Mouse (Mus musculus): ENCODE results near the gene Inpp5e. TPM values are rescaled to one million over a fixed set of nuclear protein-coding genes. Genes with fewer than 3 reads are reported as not detected.

The Inpp5e gene
- total RNA-seq (2021), result 10 to 100 TPM; 15.6 to 16.3 TPM
- long read RNA-seq, experiment 1, full-length matches to known transcripts, result 10 of 16 reads
- long read RNA-seq, experiment 1, partial matches to known transcripts, result 0 of 16 reads
- long read RNA-seq, experiment 1, other reads (novel, unspliced or antisense), result 6 of 16 reads
- long read RNA-seq, experiment 2, full-length matches to known transcripts, result 2 of 5 reads
- long read RNA-seq, experiment 2, partial matches to known transcripts, result 1 of 5 reads
- long read RNA-seq, experiment 2, other reads (novel, unspliced or antisense), result 2 of 5 reads

DNA sequence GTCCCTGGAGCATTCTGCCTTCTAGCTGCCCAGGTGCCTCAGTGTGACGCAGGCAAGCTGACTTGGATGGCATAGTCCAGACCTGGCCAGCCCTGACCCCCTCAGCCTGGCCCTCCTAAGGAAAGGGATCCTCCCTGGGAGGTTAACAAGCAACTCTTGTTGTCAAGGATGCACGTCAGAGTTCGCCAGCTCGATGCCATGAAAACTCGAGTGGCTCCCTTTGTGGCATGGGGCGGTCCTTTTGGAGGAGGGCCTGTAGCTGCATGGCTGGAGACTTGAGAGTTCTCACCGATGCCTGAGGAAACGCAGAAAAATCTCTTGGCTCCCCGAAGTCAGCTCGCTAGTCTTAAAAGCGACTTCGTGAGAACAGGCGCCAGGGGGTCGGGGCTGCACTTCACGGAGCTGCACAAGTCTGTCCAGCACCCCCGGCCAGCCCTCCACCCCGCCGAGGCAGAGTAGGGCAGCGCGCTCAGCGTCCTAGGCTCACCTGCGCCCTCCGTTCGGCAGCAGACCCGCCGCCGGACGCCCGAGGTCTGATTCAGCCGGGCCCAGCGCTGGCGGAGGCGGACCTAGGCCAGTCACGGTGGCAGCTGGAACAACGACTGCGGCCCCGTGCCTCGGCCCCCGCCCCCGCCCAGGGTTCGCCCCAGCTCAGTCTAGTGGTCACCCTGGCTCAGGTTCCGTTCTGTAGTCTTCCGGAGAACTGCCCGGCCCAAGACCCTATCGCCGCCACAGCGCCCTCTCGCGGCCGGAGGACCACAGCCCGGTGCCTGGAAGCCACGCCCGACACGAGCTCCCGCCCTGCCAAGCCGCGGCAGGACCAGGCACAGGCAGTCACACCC, at the start of gene Inpp5e:
Gene Inpp5e, minus strand, starts transcription at position 689 of the 842 bp plus-strand sequence.
- DNase-seq, result peak; percentile 97 to 99

DNA sequence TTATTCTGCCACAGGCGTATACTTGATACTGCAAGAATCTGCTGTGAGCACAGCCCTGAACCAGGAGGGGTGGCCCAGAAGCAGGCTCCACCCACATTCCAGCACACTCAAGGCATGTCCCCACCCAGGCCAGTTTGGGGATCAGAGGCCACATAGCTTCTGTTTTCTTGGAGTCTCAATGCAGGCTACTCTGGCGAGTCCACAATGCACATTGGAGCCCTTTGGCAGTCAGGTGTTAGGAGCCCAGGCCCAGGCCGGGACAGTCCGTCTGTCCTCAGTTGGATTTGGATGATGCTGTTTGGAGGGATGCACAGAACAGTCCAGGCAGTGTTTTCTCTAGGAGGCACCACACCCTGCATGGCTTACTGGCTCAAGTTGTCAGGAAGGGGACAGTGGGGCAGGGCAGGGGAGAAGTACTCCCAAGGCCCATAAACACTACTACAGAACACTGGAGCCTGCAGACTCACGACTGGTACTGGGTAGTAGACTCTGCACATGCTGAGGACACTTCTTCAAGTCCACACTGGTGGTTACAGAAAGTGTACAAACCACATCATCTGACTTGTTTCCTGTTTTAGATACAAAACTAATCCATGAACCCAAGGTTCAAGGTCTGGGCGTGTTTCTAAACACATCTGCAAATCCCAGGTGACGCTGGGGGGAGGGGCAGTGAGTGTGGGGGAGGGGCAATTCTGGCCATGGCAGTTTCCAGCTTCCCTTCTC, 49.6 kb upstream of the Inpp5e start:
- DNase-seq, result peak; percentile 62 to 65

DNA sequence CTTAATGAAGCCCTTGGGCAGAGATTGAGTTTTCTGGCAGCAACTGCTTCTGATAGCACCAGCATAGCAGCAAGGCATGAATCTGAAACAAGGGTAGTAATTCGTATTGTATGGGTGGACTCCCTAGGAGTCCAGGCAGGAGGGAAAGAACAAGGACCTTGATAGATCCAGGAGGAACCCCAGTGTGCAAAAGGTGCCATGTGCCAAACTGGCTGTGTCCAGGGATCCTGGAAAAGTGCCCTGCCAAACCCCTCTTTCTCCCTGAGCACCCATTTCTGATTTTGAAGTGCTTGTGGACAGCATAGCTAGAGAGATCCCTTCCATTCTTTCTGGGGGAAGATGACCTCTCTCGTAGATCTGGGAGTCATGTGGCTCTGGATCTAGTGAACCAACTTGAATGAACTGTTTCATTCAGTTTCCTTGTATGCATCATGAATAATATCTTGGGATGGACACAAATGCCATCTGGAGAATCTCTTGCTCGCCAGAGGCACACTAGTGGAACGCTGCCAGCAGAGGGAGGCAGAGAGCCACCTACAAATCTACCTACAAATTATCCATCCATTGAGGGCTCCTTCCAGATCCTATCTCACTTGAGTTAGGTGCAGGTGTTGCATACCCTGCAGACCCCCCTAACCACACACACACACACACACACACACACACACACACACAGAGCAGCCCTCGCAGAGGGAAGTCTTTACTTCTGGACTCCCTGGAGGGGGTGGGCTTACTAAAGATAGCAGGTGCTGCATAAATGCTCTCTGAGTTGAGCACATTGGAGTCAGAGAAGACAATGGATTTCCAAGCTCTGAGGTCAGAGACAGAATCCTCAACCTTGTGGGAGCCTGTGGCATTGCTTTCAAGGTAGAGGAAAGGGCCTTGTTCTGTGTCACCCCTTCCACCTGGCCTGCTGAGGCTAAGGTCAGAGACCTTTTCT, 40.4 kb upstream of the Inpp5e start:
- peak; percentile 73 to 91 for DNase-seq

DNA sequence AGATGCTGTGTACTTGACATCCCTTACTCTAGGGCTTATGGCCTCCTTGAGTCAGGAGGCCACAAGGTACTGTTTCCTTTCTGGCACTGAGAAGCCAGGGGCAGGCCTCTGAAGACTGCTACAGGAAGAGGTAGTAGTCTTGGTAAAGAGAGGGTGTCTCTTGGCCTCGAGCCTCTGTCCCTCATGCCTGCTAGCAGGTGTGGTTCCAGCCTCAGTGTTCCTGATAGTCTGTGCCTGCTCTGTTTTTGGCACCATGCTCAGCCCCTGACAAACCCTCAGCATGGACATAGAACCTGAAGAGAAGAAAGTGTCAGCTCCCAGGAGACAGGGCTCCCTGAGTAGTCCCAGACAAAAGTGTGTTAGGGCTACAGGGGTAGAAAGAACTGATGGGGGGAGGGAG, 38.4 kb upstream of the Inpp5e start:
- DNase-seq, result no peak

DNA sequence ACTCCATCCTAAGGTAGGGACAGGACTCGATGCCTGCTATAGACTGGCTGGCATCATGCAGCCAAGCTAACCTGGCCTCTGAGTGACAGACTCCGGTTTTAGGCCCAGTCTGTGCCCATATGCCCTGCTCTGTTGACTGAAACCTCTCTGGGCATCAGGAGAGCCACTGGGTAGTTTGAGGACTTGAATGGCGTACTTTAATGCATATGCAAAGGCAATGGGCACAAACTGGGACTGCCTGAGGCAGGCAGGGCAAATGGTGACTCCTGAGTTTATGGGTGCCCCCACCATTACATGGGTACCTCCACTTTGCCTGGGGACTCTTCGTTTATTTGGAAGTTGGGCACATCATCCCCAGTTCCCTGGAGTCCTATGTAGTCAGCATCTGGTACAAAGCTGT, 37.7 kb upstream of the Inpp5e start:
- no peak for DNase-seq

DNA sequence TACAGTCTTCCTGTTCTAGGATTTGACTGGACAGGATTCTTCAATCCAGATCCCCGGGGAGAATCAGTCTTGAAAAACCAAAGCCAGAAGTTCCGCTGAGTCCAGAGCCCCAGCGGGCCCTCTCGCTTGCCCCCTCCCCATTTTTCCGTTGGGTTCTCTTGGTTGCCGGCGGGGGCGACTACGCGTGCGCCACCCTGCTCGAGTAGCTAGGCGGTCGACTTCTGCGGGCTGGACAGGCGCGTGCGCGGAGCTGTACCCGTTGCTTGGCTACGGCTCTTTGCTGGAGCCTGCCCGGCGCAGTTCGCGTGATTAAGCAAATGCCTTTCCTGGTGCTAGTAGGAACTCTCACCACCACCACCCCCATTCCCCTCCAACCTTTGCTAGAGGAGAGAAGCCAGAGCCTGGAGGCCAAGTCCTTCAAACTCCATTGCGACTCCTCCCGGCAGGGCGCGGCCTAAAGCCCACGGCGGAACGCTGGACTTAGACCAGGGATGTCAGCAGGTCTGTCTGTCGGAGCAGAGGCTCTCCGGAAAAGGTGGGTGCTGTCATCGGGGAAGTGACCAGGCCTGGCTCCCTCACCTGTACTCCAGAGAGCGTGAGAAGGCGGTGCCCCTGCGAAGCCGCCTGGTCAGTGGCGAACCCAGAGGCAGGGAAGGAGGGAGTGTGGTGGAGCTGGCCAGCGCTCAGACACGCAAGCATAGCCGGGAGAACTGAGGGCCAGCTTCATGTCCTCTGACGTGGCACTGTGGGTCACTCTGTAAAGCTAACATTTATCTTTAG, 36.9 kb upstream of the Inpp5e start:
- peak in 1 of 2 experiments; percentile 96 for DNase-seq

DNA sequence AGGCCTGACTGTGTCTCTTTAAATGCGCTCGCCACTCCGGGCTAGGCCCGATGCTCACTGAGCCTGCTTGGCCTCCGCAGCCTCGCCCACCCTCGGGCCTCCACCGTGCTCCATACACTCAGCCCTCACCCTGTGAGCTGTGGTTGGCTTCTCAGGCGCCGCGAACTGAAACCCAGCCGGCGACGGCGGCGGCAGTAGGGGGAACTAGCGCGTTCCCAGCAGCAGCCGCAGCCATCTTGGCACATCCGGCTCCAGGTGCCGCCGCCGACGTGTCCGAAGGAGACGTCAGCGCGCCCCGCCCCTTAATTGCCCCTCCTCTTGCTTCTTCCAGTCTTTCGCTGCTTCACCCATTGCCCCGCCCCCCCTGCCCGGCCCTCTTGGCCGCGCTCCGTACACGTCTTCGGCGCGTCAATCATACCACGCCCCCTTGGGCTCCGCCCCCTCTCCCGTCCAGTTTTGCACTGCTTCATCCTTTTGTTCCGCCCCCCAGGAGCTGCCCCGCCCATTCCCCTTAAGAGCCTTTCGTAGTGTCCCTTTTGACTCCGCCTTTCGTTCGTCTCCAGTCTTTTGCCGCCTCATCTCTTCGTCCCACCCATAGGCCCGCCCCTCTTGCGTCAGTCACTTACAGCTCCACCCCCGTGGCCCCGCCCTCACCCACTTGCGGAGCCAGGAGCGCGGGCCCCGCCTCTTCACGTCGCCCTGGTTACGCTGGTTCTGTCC, 36.1 kb upstream of the Inpp5e start, which contains the start of gene Sec16a:
Gene Sec16a, minus strand, starts transcription at position 271 of the 720 bp plus-strand sequence.
- DNase-seq, result peak; percentile 100

DNA sequence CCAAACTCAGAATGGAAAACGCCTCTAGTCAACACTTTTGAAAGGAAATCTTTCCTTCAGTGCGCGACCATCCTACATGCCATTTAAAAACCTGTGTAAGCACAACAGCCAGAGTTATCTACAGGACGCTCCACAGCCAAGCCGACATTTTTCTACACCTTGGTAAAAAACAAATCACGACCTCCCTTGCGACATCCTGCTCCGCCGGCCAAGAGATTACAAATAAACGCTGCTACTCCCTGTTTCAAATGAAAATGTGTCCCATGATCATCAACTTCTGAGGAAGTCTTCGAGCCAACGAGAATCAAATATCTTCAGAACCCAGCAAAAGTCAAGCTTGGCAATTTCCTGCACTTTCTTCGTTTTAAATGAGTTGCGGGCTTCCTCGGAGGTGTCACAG, 35.4 kb upstream of the Inpp5e start:
- no peak for DNase-seq

DNA sequence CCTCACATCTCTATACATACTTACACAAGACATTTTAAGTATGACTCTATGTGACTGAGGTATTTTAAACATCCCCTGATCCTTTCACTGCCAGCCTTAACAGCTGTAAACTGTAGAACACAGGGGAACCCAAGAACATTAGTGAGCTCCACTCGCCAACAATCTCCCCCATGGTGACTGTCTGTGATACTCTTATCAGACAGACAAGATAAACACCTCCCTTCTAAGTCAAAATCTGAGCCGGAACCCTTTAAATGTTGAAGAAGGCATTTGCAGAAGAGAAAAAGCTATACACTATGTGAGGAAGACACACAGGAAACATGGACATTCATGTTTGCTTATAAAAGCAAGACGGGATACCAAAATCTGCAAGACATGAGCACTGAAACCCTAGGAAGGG, 34.9 kb upstream of the Inpp5e start:
- no peak for DNase-seq

DNA sequence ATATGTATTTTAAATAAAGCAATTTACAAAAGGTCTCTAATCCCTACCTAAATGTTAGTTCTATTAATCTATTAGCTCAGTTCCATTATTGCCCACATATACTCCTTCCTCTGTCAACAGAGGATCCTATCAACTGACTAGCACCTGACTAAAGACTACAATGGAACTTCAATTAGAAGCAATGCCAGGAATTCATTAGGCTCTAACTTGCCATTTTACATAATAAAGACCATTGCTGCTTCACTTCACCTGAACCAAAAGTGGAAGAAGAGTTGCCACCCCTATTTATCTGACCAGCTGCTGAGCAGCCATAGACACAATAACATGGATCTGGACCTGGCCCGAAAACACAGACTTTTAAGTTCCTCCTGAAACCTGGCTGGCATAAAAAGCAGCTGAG, 33.8 kb upstream of the Inpp5e start:
- no peak for DNase-seq

DNA sequence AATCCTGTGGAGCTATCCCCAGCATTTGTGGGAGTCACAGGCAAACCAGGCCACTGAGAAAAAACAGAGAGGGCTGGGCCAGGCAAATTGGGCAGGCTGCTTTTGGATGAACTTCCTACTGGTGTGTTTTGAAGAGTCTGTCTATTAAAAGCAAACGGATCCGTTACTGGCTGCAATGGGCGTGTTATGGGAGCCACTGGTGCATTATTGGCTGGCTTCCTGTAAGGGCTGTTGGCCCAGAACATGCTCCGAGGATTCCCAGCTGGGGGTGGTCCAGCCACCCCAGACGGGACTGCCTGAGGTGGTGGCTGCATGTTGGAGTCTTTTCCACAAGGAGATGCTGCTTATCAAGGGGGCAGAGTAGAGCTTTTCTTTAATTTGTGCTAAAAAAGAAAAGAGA, 32.7 kb upstream of the Inpp5e start:
- peak; percentile 50 to 53 for DNase-seq

DNA sequence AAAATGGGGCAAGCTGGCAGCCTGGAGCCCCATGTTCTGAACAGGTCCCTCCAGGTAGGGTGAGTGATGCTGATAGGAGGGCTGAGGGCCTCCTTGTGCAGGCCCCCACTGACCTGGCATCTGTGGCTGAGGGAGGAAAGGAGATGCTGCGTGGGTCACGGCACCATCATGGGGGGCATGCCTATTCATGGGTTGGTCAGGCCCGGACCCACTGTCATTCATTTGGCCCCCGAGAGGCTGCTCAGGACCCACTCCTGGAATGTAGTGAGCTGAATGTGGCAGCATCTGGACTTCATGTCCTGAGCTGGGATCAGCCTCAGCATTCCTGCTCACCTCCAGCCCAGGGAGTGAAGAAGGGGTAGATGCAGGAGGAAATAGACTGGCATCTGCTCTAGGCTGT, 32.3 kb upstream of the Inpp5e start:
- DNase-seq, result no peak

DNA sequence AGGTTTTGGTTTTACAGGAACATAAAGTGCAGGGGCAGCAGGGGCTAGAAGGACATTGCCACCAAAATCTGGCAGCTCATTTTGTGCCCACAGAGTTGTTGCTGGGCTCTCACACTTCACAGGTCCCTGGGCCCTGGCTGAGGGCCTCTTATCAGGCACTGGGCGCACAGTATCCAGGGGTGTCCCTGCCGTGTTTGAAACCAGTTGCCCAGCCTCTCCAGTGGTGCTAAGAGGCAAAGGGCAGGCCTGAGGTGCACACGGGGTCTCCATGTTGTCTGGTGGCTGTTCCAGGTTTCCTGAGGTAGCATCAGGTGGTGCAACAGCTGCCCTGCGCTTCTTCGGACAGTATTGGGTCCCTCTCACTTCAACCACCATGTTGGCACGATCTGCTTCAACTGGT, 30.7 kb upstream of the Inpp5e start:
- DNase-seq, result no peak

DNA sequence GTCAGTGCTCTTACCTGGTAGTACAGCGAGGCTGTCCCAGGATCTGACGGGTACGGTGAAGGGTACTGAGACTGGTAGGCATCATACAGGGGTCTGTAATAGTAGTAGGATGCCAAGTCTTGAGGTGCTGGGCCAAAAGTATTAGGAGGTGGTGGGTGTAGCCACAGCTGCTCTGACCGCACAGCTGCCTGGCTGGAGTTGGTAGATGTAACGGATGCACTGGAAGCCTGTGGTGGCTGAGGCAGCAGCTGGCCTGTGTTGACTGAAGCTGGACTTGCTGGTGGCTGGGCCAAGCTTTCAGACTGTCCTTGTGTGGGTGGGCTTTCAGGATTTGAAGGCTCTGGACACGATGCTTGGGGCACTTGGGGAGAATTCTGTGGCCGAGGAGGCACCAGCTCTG, 29.4 kb upstream of the Inpp5e start:
- DNase-seq, result no peak

DNA sequence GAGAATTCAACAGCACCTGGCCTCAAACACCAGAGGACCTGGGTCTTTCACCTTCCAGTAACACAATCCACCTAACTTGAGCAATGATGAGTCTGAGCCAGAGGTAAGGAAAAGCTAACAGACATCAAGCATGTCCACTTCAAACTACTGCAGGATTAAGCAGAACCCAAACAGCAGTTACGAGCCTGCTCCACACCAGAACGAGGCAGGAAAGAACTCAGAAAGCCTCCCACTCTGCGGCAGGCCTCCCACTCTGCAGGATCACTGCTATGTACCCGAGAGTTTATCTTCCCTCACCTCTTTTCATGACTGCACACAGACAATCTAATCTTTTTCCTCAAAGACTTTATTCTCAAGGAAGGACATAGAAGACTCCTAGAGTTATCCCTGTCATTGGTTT, 28.2 kb upstream of the Inpp5e start:
- DNase-seq, result no peak

DNA sequence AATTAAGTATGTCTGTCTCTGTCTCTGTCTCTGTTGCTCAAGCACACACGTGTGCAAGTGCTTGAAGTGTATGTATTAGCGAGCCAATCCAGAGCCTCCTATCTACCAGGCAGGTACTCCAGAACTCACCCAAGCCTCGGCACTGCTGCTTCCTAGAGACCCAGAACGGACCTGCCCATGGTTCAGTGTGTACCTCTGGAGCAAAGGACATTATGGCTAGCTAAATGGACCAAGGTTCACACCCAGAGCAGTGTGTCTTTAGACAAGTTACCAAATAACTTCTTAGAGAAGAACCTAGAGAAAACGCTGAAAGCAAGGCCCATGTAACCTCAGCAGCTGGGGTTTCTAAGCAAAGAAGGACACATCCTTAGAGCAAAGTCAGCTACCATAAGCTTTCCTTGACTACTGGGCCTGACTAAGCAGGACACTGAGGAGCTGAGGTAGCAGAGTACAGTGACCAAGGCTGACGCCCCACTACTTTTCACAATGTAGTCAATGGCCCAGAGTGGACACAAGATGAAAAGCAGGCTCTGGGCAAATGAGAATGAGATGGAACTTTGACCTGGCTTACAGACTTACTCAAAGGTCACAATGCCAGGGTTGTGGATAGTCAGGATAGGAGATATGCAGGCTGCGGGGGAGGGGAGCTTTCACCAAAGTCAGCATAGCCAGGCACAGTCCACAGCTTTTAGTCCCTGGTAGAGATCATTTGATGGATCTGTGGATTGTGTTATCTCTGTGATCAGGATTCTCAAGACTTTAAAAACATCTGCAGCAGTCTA, 26.0 kb upstream of the Inpp5e start:
- no peak for DNase-seq

DNA sequence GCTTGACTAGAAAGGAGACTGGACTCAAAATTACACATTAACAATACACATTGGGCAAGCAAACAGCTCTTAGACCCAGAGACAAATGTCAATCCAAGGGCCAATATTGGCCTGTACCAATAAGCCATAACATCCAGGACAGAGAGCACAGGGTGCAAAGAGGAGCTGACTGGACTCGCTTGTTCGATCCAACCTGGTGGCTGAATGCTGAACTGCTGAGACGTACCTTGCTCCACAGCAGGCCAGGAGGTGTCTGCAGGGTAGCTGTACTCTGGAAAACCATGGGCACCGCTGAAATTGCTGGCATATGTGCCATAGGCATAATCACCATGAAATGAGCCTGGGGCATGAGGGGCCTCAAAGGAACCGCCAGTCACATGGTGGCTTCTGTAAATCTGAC, 20.8 kb upstream of the Inpp5e start:
- no peak for DNase-seq

DNA sequence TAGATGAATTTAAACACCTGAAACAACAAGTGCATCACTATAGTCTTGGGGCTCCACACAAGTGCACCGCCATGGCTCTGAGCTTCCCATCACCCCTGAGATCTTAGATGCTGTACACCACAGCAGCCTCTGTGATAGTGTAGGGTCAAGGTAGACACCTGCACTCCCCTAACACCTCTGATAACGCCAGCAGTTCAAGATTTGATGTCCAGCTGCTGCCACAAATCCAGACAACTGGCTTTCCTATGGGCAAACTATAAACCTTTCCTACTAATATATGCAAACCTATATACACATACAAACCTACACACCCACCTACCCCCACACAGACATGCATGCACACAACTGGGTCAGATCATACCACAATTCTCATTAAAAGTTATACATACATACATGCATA, 15.5 kb upstream of the Inpp5e start:
- no peak for DNase-seq

DNA sequence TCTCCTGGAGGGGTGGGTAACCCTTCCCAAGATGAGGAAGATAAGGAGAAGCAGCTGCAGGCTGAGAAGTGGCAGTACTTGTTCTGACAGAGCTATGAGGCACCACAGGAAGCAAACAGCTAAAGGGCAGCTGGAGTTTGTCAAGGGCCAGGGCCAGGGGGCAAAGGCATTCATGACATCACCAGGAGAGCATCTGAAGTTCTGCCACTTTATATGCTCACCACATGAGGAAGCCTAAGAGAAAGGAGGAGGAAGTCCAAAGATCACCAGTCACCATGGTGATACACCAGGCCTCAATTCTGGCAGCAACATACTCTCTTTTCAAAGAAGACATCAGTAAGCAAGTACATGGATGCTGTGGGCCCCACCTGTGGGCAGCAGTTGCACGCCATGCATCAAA, 14.1 kb upstream of the Inpp5e start:
- DNase-seq, result no peak
